Mouse (Mus musculus): Measurements from ENCODE around the gene Bnipl. TPM values are rescaled to one million over a fixed set of nuclear protein-coding genes. Genes with fewer than 3 reads are reported as not detected.
"Not testable (repeated sequence)": the region's sequence is repeated elsewhere in the genome, so short reads cannot be mapped to it uniquely, and the experiment has no call there.

Bnipl gene
- polyA plus RNA-seq, 1 experiment from 2014 or later: 0.22 TPM

GRCm38 (mm10) chr3:95212889-95213608, 37.9 kb downstream of the Bnipl start:
- 92% methylated on average over 7 of the region's 10 CpGs for WGBS
- H3K4me1 ChIP-seq (ENCODE audit: control insufficient read depth, insufficient read depth, low read length); H3K27me3 ChIP-seq (ENCODE audit: control insufficient read depth, insufficient read depth, low read length); H3K9ac ChIP-seq (ENCODE audit: low read length); H3K9me3 ChIP-seq (replicated peaks; ENCODE audit: control insufficient read depth, low read length); H3K27ac ChIP-seq (ENCODE audit: low read length); ATAC-seq (replicated peaks; ENCODE audit: extremely low read depth, insufficient read depth, low FRiP score); H3K4me2 ChIP-seq (ENCODE audit: low read depth, low read length); H3K4me3 ChIP-seq (ENCODE audit: low read length): not testable (repeated sequence)
- peaks cover 21% of the 10 kb centered on the region for H3K36me3 ChIP-seq (ENCODE audit: control insufficient read depth, insufficient read depth)

- no peak overlapping the region for H3K4me3 ChIP-seq (ENCODE audit: low read length)
- no peaks in the 10 kb centered on the region for H3K27me3 ChIP-seq (ENCODE audit: control insufficient read depth, insufficient read depth, low read length)
- H3K4me1 ChIP-seq (ENCODE audit: control insufficient read depth, insufficient read depth, low read length): no peaks in the 10 kb centered on the region
- no peak overlapping the region for H3K9ac ChIP-seq (ENCODE audit: low read length)
- H3K36me3 ChIP-seq (ENCODE audit: control insufficient read depth, insufficient read depth): peaks cover 24% of the 10 kb centered on the region
- ATAC-seq (replicated peaks; ENCODE audit: extremely low read depth, insufficient read depth, low FRiP score): peak; percentile 58
- no peaks in the 10 kb centered on the region for H3K9me3 ChIP-seq (replicated peaks; ENCODE audit: control insufficient read depth, low read length)
- no peak overlapping the region for H3K4me2 ChIP-seq (ENCODE audit: low read depth, low read length)
- 80% methylated on average over 2 of the region's 2 CpGs for WGBS
- no peak overlapping the region for H3K27ac ChIP-seq (ENCODE audit: low read length)
These were observed 40.4 kb downstream of the Bnipl start for GRCm38 (mm10) chr3:95210585-95210984.

GRCm38 (mm10) chr3:95208286-95208685, 42.7 kb downstream of the Bnipl start:
- no peak overlapping the region for H3K27ac ChIP-seq (ENCODE audit: low read length)
- no peaks in the 10 kb centered on the region for H3K27me3 ChIP-seq (ENCODE audit: control insufficient read depth, insufficient read depth, low read length)
- no peak for ATAC-seq (replicated peaks; ENCODE audit: extremely low read depth, insufficient read depth, low FRiP score)
- H3K4me2 ChIP-seq (ENCODE audit: low read depth, low read length): no peak overlapping the region
- no peak overlapping the region for H3K9ac ChIP-seq (ENCODE audit: low read length)
- WGBS: 78% methylated on average over 4 of the region's 4 CpGs
- no peak overlapping the region for H3K4me3 ChIP-seq (ENCODE audit: low read length)
- no peaks in the 10 kb centered on the region for H3K9me3 ChIP-seq (replicated peaks; ENCODE audit: control insufficient read depth, low read length)
- peaks cover 31% of the 10 kb centered on the region for H3K36me3 ChIP-seq (ENCODE audit: control insufficient read depth, insufficient read depth)
- H3K4me1 ChIP-seq (ENCODE audit: control insufficient read depth, insufficient read depth, low read length): no peaks in the 10 kb centered on the region

- WGBS: 86% methylated on average over 6 of the region's 6 CpGs
- Histone ChIP-seq H3K27ac (ENCODE audit: low read length) (no peak overlapping the region), H3K4me2 (ENCODE audit: low read depth, low read length) (no peak overlapping the region), H3K9ac (ENCODE audit: low read length) (no peak overlapping the region), H3K36me3 (ENCODE audit: control insufficient read depth, insufficient read depth) (peaks cover 57% of the 10 kb centered on the region), H3K4me3 (ENCODE audit: low read length) (no peak overlapping the region), H3K27me3 (ENCODE audit: control insufficient read depth, insufficient read depth, low read length) (no peaks in the 10 kb centered on the region), H3K4me1 (ENCODE audit: control insufficient read depth, insufficient read depth, low read length) (no peaks in the 10 kb centered on the region), H3K9me3 (replicated peaks; ENCODE audit: control insufficient read depth, low read length) (no peaks in the 10 kb centered on the region)
- ATAC-seq (replicated peaks; ENCODE audit: extremely low read depth, insufficient read depth, low FRiP score): no peak
These were observed 47.1 kb downstream of the Bnipl start for GRCm38 (mm10) chr3:95203880-95204279.

GRCm38 (mm10) chr3:95200562-95200961, 50.4 kb downstream of the Bnipl start:
- Histone ChIP-seq H3K4me2 (ENCODE audit: low read depth, low read length) (no peak overlapping the region), H3K9ac (ENCODE audit: low read length) (no peak overlapping the region), H3K9me3 (replicated peaks; ENCODE audit: control insufficient read depth, low read length) (no peaks in the 10 kb centered on the region), H3K27ac (ENCODE audit: low read length) (no peak overlapping the region), H3K4me1 (ENCODE audit: control insufficient read depth, insufficient read depth, low read length) (no peaks in the 10 kb centered on the region), H3K36me3 (ENCODE audit: control insufficient read depth, insufficient read depth) (peaks cover 61% of the 10 kb centered on the region), H3K27me3 (ENCODE audit: control insufficient read depth, insufficient read depth, low read length) (no peaks in the 10 kb centered on the region), H3K4me3 (ENCODE audit: low read length) (no peak overlapping the region)
- 80% methylated on average over 2 of the region's 2 CpGs for WGBS
- no peak for ATAC-seq (replicated peaks; ENCODE audit: extremely low read depth, insufficient read depth, low FRiP score)

GRCm38 (mm10) chr3:95200132-95200531, 50.9 kb downstream of the Bnipl start:
- no peak overlapping the region for H3K27ac ChIP-seq (ENCODE audit: low read length)
- H3K9ac ChIP-seq (ENCODE audit: low read length): no peak overlapping the region
- ATAC-seq (replicated peaks; ENCODE audit: extremely low read depth, insufficient read depth, low FRiP score): no peak
- no peak overlapping the region for H3K4me2 ChIP-seq (ENCODE audit: low read depth, low read length)
- H3K27me3 ChIP-seq (ENCODE audit: control insufficient read depth, insufficient read depth, low read length): no peaks in the 10 kb centered on the region
- no peaks in the 10 kb centered on the region for H3K4me1 ChIP-seq (ENCODE audit: control insufficient read depth, insufficient read depth, low read length)
- peaks cover 61% of the 10 kb centered on the region for H3K36me3 ChIP-seq (ENCODE audit: control insufficient read depth, insufficient read depth)
- WGBS: 83% methylated on average over 7 of the region's 7 CpGs
- no peaks in the 10 kb centered on the region for H3K9me3 ChIP-seq (replicated peaks; ENCODE audit: control insufficient read depth, low read length)
- H3K4me3 ChIP-seq (ENCODE audit: low read length): no peak overlapping the region

GRCm38 (mm10) chr3:95199101-95199500, 51.9 kb downstream of the Bnipl start:
- H3K4me2 ChIP-seq (ENCODE audit: low read depth, low read length): no peak overlapping the region
- H3K4me1 ChIP-seq (ENCODE audit: control insufficient read depth, insufficient read depth, low read length): no peaks in the 10 kb centered on the region
- no peaks in the 10 kb centered on the region for H3K27me3 ChIP-seq (ENCODE audit: control insufficient read depth, insufficient read depth, low read length)
- peaks cover 54% of the 10 kb centered on the region for H3K36me3 ChIP-seq (ENCODE audit: control insufficient read depth, insufficient read depth)
- H3K27ac ChIP-seq (ENCODE audit: low read length): no peak overlapping the region
- H3K9ac ChIP-seq (ENCODE audit: low read length): no peak overlapping the region
- H3K9me3 ChIP-seq (replicated peaks; ENCODE audit: control insufficient read depth, low read length): no peaks in the 10 kb centered on the region
- no peak overlapping the region for H3K4me3 ChIP-seq (ENCODE audit: low read length)
- WGBS: 75% methylated on average over 1 of the region's 1 CpGs
- ATAC-seq (replicated peaks; ENCODE audit: extremely low read depth, insufficient read depth, low FRiP score): no peak

GRCm38 (mm10) chr3:95195772-95196171, 55.2 kb downstream of the Bnipl start:
- Histone ChIP-seq H3K4me1 (ENCODE audit: control insufficient read depth, insufficient read depth, low read length) (no peaks in the 10 kb centered on the region), H3K9ac (ENCODE audit: low read length) (no peak overlapping the region), H3K9me3 (replicated peaks; ENCODE audit: control insufficient read depth, low read length) (no peaks in the 10 kb centered on the region), H3K4me2 (ENCODE audit: low read depth, low read length) (no peak overlapping the region), H3K4me3 (ENCODE audit: low read length) (no peak overlapping the region), H3K27me3 (ENCODE audit: control insufficient read depth, insufficient read depth, low read length) (no peaks in the 10 kb centered on the region), H3K27ac (ENCODE audit: low read length) (no peak overlapping the region), H3K36me3 (ENCODE audit: control insufficient read depth, insufficient read depth) (peaks cover 44% of the 10 kb centered on the region)
- no peak for ATAC-seq (replicated peaks; ENCODE audit: extremely low read depth, insufficient read depth, low FRiP score)
- WGBS: 80% methylated on average over 2 of the region's 2 CpGs

- H3K4me1 ChIP-seq (ENCODE audit: control insufficient read depth, insufficient read depth, low read length): no peaks in the 10 kb centered on the region
- H3K9me3 ChIP-seq (replicated peaks; ENCODE audit: control insufficient read depth, low read length): no peaks in the 10 kb centered on the region
- ATAC-seq (replicated peaks; ENCODE audit: extremely low read depth, insufficient read depth, low FRiP score): no peak
- H3K4me3 ChIP-seq (ENCODE audit: low read length): no peak overlapping the region
- WGBS: 74% methylated on average over 6 of the region's 6 CpGs
- no peak overlapping the region for H3K4me2 ChIP-seq (ENCODE audit: low read depth, low read length)
- H3K27me3 ChIP-seq (ENCODE audit: control insufficient read depth, insufficient read depth, low read length): no peaks in the 10 kb centered on the region
- no peak overlapping the region for H3K27ac ChIP-seq (ENCODE audit: low read length)
- no peak overlapping the region for H3K9ac ChIP-seq (ENCODE audit: low read length)
- peaks cover 45% of the 10 kb centered on the region for H3K36me3 ChIP-seq (ENCODE audit: control insufficient read depth, insufficient read depth)
These were observed 56.3 kb downstream of the Bnipl start for GRCm38 (mm10) chr3:95194721-95195135.

Measured in heart, embryonic 16.5 days (tissue).